Mouse (Mus musculus) layer of hippocampus, postnatal 14 days (tissue): Measurements from ENCODE around the gene Tsks. TPM values are rescaled to one million over a fixed set of nuclear protein-coding genes. Genes with fewer than 3 reads are reported as not detected.

ENCODE experiments used
- DNase-seq, 2 experiments: peaks; one replicate each; pipeline ENCODE4 v3.0.0; 2021 to 2022; ENCODE audit warnings: low spot score in 2 of 2, mixed read lengths in 1 of 2
- total RNA-seq, 2 experiments: library from RNA; stranded (reverse); gene quantifications; 2 replicates each; pipeline ENCODE4 v1.2.3; 2021

The Tsks gene
- total RNA-seq, 2 experiments from 2014 or later: 0.69 TPM; not detected in 1

- no peak for DNase-seq
Observed at GRCm38 (mm10) chr7:44949922-44950321, 6.9 kb downstream of the Tsks start.

DNA sequence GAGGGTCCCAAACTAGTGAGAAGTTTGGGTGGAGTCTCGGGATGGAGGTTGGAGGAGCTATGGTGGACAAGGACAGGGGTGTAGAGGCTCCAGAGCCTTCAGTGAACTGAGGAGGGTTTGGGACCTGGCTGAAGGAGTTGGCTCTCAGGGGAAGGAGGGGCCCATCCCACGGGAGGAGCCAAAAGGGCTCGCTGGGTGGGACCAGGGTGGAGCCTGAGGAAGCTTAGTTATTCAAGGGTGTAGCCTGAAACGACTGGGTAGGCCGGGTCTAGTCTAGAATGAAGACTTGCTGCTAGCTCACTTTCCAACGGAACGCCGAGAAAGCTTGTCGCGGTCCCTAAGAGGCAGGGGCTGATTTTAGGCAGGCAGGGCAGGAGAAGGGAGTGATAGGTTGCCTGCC is 9.0 kb downstream of the Tsks start:
- DNase-seq: no peak

DNA sequence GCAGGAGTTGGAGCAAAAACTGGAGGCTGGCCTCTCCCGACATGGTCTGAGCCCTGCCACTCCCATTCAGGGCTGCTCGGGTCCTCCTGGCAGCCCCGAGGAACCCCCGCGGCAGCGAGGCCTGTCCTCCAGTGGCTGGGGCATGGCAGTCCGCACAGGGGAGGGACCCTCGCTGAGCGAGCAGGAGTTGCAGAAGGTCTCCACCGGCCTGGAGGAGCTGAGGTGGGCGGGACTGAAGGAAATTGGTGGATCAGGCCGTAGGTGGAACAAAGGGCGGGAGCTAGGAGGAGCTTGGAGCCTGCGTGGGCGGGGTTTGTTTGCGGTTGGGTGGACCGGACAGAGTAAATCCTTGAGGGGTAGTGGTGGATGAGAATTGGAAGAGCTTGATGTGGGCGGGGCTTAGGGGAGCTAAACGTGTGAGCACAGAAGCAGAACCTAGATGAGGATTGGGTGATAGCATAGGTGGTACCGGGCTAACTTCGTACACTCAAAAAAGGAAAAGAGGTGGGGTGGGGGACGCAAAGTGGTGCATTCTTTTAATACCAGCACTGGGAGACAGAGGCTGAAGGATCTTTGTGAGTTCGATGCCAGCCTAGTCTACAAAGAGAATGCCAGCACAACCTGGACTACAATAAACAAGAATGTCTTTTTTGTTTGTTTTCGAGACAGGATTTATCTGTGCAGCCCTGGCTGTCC is 9.8 kb downstream of the Tsks start:
- peak; percentile 59 to 80 for DNase-seq

DNA sequence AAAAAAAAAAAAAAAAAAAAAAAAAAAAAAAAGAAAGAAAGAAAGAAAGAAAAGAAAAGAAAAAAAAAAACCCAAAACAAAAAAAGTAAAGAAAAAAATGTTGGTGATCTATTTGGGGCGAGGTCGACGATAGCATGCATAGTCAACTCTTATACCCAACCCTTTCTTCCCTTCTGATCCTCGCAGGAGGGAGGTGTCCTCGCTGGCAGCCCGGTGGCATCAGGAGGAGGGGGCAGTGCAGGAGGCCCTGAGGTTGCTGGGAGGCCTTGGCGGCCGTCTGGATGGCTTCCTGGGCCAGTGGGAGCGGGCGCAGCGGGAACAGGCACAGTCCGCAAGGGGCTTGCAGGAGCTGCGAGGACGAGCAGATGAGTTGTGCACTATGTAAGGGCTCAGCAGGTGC is 10.6 kb downstream of the Tsks start:
- no peak for DNase-seq

GRCm38 (mm10) chr7:44954091-44954885 is 11.3 kb downstream of the Tsks start:
- no peak for DNase-seq

GRCm38 (mm10) chr7:44955628-44956027 is 12.6 kb downstream of the Tsks start:
- no peak for DNase-seq

DNA sequence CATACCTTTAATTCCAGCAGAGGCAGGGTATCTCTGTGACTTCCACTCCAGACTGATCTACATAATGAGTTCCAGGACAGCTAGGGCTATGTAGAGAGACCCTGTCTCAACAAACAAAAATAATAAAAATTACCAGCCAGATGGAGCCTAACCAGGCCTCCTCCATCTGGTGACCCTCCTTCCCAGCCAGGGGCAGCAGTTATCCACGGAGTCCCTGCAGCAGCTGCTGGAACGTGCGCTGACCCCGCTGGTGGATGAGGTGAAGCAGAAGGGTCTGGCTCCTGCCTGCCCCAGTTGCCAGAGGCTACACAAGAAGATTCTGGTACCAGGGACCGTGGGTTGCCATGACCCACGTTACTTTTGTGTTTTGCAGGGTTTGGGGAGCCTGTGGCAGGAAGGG is 13.3 kb downstream of the Tsks start:
- no peak for DNase-seq

DNA sequence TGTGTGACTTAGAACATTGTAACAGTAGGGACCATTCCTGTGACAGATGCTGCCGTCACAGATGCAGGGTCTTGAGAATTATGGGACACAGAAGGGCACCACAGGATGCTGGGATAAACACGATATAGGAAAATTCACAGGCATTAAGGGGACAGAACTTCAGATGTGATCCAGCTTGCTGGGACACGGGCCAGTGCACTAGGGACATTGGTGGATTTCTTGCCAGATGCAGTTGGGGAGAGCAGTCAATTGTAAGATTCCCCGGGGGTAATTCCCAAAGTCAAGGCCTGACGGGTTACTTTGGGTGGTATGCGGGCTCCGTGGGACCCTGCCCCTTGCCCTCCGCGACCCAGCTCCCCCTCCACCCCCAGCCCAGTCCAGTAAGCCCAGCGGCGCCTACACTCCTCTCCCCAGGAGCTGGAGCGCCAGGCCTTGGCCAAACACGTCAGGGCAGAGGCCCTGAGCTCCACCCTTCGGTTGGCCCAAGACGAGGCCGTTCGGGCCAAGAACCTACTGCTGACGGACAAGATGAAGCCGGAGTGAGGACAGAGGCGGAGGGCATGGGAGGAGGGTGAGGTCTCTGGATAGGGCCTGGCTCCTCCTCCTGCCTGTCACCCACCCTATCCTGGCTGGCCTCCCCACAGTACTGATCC is 14.3 kb downstream of the Tsks start:
- DNase-seq: no peak

DNA sequence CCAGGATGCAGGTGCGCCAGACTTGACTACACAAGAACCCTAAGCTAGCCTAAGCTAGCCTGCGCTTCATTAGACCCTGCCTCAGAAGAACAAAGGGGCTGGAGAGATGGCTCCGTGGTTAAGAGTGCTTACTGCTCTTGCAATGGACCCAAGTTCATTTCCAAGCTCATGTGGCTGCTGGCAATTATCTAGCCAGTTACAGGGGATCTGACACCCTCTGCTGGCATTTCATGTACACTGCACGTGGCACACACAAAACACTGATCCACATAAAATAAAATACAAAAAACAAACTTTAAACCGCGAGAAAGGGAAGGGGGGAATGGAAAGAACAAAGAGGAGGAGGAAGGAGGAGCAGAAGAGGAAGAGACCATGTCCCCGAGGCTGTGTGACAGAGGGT is 15.2 kb downstream of the Tsks start:
- peak in 1 of 2 experiments; percentile 59 for DNase-seq

- DNase-seq: no peak
Observed at GRCm38 (mm10) chr7:44959281-44959680, 16.3 kb downstream of the Tsks start.

DNA sequence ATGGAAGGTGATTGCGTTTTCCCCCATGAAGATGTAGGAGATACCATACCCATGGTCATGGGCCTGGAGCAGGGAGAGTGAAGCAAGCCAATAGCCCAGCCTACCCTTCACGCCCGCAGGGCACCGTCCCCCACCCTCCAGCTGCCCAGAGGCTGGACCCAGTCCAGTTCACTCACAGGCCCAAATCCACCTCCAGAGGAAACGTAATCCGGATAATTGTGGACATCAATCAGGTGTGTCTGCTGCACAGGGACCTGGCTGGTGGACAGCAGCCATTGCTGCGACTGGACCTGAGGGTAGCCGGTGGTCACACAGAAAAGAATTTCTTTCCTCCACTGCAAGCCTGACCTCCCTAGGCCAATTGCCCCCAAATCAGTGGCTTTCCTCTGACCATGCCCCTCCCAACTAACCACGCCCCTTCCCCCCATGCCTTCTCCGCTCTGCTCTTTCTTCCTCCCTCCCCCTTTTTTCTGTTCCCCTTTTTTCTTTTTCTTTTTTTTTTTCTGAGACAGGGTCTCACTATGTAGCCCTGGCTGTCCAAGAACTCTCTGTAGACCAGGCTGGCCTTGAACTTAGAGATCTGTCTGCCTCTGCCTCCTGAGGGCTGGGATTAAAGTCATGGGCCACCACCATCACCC is 17.0 kb downstream of the Tsks start:
- no peak for DNase-seq

- no peak for DNase-seq
Observed at GRCm38 (mm10) chr7:44960512-44960910, 17.5 kb downstream of the Tsks start.

DNA sequence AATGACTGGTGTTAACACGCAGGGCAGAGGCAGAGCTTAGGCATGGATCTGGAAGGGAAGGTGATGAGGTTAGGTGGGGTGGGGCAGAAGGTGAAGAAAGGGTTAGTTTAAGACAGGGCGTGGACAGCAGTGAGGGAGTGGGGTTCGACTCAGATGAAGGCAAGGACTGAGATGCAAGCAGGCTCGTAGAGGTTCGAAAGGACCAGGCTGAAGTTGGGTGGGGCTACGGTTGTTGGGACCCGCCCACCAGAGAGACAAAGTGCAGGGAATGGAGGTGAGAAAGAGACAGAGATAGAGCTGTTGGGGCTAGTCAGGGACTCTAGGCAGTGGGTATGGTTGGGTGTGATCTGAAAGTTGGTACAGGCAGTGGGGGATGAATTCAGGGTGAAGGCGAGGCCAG is 19.3 kb downstream of the Tsks start:
- DNase-seq: no peak

- DNase-seq: no peak
Observed at GRCm38 (mm10) chr7:44962831-44963230, 19.8 kb downstream of the Tsks start.

- no peak for DNase-seq
Observed at GRCm38 (mm10) chr7:44964990-44965389, 22.0 kb downstream of the Tsks start.

GRCm38 (mm10) chr7:44965975-44966374 is 23.0 kb downstream of the Tsks start:
- no peak for DNase-seq

GRCm38 (mm10) chr7:44966638-44967037 is 23.6 kb downstream of the Tsks start:
- DNase-seq: no peak

- DNase-seq: peak; percentile 82 to 92
Observed at GRCm38 (mm10) chr7:44970231-44970691, 27.3 kb downstream of the Tsks start.

DNA sequence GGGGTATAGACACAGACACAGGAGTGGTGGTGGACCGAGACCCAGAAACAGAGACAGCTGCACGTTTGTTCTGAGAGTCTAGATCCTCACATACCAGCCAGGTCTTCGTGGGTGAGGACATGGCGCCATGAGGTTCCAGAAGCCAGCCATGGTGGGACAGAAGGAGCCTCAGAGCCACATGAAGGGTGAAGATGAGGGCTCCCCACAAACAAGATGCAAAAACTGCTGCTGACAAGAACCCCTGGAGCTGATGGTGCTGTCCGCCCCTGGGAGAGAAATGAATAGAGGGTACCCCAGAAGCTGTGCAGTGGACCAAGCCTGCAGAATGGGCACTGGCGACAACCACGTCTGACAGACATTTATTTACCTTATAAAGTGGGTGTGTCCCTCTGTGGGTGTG is 28.1 kb downstream of the Tsks start:
- DNase-seq: no peak

DNA sequence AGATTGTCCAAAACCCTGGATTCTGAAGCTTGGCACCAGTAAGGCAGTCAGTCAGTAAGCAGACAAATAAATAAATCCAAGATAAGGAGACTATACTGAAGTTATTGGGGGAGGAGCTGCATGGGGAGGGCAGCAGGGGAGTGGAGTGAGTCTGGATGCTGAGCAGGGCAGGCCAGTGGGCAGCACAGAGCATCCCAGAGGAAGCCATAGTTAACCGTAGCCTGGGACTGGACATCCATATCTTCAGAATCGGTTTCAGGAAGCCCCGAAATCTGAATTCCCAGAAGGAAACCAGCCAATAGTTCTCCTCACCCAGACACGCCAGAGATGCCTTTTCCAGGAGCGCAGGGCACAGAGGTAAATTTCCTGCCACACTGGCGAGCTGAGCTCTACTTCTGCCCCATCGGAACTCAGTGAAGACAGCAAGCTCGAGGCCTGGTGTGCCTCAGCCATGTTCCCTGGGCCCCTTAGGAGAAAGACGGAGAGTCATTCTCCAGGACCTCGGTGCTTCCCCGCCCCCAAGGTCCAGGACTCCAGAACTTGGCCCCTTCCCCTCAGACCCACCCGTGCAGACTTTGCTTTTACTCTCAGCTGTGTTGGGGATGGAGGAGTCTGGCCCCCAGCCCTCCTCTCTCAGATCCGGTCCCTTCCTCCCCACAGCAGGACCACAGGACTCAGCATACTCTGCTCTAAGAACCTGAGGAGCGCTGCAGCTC is 30.6 kb downstream of the Tsks start:
- DNase-seq: no peak
